23 mouse cellular contexts compared by ENCODE assay signal in the genomic region with DNA sequence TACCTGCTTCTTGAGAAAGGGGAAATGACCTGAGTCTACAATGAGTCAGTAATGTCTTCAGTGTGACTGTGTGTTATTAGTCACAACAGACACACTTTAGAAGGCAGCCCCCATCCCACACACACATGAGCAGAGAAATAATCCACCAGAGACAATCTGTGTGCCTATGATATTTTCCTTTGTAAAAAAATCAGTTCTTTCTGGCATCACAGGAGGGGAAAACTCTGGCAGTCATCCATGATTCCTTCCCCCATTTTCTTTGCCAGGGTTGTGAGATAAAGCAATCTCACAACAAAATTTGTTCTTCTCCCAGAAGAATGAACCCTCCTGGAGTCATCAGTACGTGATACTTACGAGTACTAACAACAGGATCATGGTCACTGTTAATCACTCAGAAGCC.
DNase-seq lines count a peak whose midpoint lies in the region; ATAC-seq lines count a peak whose summit lies in the region.
"Had no signal": no experiment of that assay in that cellular context is flagged by ENCODE, and none has a peak within 500 bp of the region (broad histone marks: within the 10 kb centered on the region; RNA-seq: fewer than 3 reads in every experiment).

No protein-coding gene starts in this region.

- WGBS in heart, embryonic 10.5 days = 73% methylated on average over 2 of the region's 2 CpGs

- no peaks in the 10 kb centered on the region for H3K36me3 ChIP-seq in heart, embryonic 10.5 days
- H3K36me3 ChIP-seq: forebrain, embryonic 10.5 days; hindbrain, embryonic 13.5 days had no signal

- H3K4me1 ChIP-seq in heart, embryonic 10.5 days = no peaks in the 10 kb centered on the region

- no peaks in the 10 kb centered on the region for H3K9me3 ChIP-seq in heart, embryonic 10.5 days
- H3K9me3 ChIP-seq: forebrain, embryonic 10.5 days; forebrain, embryonic 13.5 days; hindbrain, embryonic 13.5 days had no signal

- H3K27me3 ChIP-seq in heart, embryonic 10.5 days (ENCODE audit: insufficient read depth, poor library complexity, severe bottlenecking) = no peaks in the 10 kb centered on the region
- H3K27me3 ChIP-seq: forebrain, embryonic 13.5 days; hindbrain, embryonic 13.5 days had no signal

- ATAC-seq in megakaryocyte, adult 5-6 weeks (ENCODE audit: poor library complexity, severe bottlenecking) = peak; percentile 33; the same call in 1 of the 2 replicates
- ATAC-seq: activated CD4-positive, CD25-positive, alpha-beta regulatory T cell, adult 4 months; forebrain, embryonic 13.5 days; hindbrain, postnatal 0 days; inflammation-experienced regulatory T-cells, adult 6 months; intestine, embryonic 16.5 days had no signal

- no peak overlapping the region for H3K27ac ChIP-seq in heart, embryonic 10.5 days
- H3K27ac ChIP-seq: forebrain, embryonic 10.5 days; forebrain, embryonic 13.5 days; heart, adult 2 months; hindbrain, embryonic 13.5 days; hindbrain, postnatal 0 days had no signal

- DNase-seq in heart, adult 11 months = peak; percentile 23
- DNase-seq in heart, embryonic 10.5 days (ENCODE audit: low spot score) = no peak
- peak; percentile 14 to 67 for DNase-seq in layer of hippocampus, adult 18-20 months (ENCODE audit: low spot score in 2 of 2)
- DNase-seq in layer of hippocampus, postnatal 25 days (ENCODE audit: extremely low spot score in 1 of 2, low spot score in 1 of 2) = no peak
- DNase-seq in brain, adult 2 months (ENCODE audit: low read depth, low spot score) = peak; percentile 14
- DNase-seq in cerebellum, adult 9-10 months = no peak
- no peak for DNase-seq in cerebellum, adult 9-11 months
- DNase-seq: adrenal gland, postnatal 10 days; adrenal gland, postnatal 36 days; B cell, adult 2 months; cerebellum, adult 11 months; cerebellum, adult 2 months; cerebellum, postnatal 14 days; gastrocnemius, postnatal 25 days; heart, adult 2 months had no signal

- H3K4me3 ChIP-seq in heart, embryonic 10.5 days = no peak overlapping the region
- H3K4me3 ChIP-seq: forebrain, embryonic 10.5 days; forebrain, embryonic 13.5 days; heart, adult 2 months; hindbrain, embryonic 13.5 days had no signal

Comparison
In these comparisons a context has a peak if more than half of its experiments do, and no peak if none do; other contexts are left out.
1. DNase-seq: peak in heart, adult 11 months (single experiment), layer of hippocampus, adult 18-20 months (2 of 2) and brain, adult 2 months (single experiment); none in heart, embryonic 10.5 days (single experiment), layer of hippocampus, postnatal 25 days (0 of 2), cerebellum, adult 9-10 months (single experiment) and cerebellum, adult 9-11 months (single experiment).